In the genomic region with DNA sequence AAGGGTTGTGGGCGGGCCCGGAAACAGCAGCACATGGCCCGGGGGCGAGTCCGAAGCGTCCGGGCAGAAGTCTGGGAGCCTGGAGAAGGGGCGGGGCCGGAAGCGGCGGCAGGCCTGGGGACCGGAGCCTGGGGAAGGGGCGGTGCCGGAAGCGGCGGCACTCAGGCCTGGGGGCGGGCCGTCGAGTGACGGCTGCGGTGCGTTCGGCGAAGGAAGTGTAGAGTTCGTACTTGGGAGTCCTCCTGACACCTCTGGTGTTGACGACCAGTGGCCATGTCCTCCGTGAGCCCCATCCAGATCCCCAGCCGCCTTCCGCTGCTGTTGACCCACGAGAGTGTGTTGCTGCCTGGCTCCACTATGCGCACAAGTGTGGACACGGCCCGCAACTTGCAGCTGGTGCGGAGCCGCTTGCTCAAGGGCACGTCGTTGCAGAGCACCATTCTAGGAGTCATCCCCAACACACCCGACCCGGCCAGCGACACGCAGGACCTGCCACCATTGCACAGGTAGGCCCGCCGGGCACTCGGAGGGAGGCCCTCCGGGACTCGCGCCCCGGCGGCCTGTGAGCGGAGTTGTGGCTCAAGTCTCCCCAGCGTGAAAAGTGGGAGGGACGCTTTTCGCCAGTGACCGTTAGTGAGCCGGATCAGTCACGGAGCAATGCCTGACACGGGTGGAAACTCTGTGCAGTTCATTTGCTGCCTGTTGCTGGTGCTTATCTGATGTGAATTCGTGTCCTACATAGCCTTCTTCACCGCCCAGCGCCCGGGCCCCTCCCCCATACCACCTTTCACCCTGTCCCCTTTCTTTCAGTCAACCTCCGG, we compare ENCODE assay signal across 8 mouse cellular contexts. TPM values are rescaled to one million over a fixed set of nuclear protein-coding genes. Genes with fewer than 3 reads are reported as not detected.
DNase-seq lines count a peak whose midpoint lies in the region; ATAC-seq and TF ChIP-seq lines count a peak whose summit lies in the region.

Gene Lonp2, plus strand, starts transcription at position 133 of the 821 bp plus-strand sequence.

- TF ChIP-seq CTCF in bone marrow macrophage, adult 2 months (IDR thresholded peaks at IDR 0.05; ENCODE audit: low read depth, low read length): no peak
- TF ChIP-seq CTCF in embryonic fibroblast, embryonic 13.5 days (IDR thresholded peaks at IDR 0.05; ENCODE audit: borderline replicate concordance, insufficient read depth, low read length): no peak

- ATAC-seq in kidney, embryonic 15.5 days (replicated peaks; ENCODE audit: low FRiP score): peak; percentile 99
- peak; percentile 91 for ATAC-seq in monocyte, adult 5-6 weeks (replicated peaks; ENCODE audit: insufficient number of reproducible peaks, low FRiP score, low TSS enrichment, poor library complexity, severe bottlenecking)

- H3K4me3 ChIP-seq in bone marrow macrophage, adult 2 months (ENCODE audit: insufficient read depth, low read length): peak within 1 kb of the TSS; percentile 88
- H3K4me3 ChIP-seq in embryonic fibroblast, embryonic 13.5 days (ENCODE audit: insufficient read depth, low read length): peak within 1 kb of the TSS; percentile 86
- H3K4me3 ChIP-seq in heart, embryonic 10.5 days: peak within 1 kb of the TSS; percentile 95
- peak within 1 kb of the TSS; percentile 94 for H3K4me3 ChIP-seq in kidney, embryonic 15.5 days (replicated peaks)

- no peaks in the 10 kb centered on the region for H3K36me3 ChIP-seq in heart, embryonic 10.5 days
- H3K36me3 ChIP-seq in kidney, embryonic 15.5 days: no peaks in the 10 kb centered on the region

- peak within 1 kb of the TSS; percentile 53 for H3K27ac ChIP-seq in bone marrow macrophage, adult 2 months (ENCODE audit: insufficient read depth, low read depth, low read length)
- H3K27ac ChIP-seq in embryonic fibroblast, embryonic 13.5 days (ENCODE audit: insufficient read depth, low read length): peak within 1 kb of the TSS; percentile 60
- H3K27ac ChIP-seq in heart, embryonic 10.5 days: peak within 1 kb of the TSS; percentile 89
- H3K27ac ChIP-seq in kidney, embryonic 15.5 days: peak within 1 kb of the TSS; percentile 83

- no peaks in the 10 kb centered on the region for H3K9me3 ChIP-seq in heart, embryonic 10.5 days
- no peaks in the 10 kb centered on the region for H3K9me3 ChIP-seq in kidney, embryonic 15.5 days (replicated peaks)

- DNase-seq in A20 (ENCODE audit: low read depth, low spot score) (peak; percentile 99), liver (peak; percentile 98)
- peak; percentile 99 for DNase-seq in heart, embryonic 10.5 days (ENCODE audit: low spot score)
- DNase-seq in spleen, postnatal 4 days (ENCODE audit: low spot score in 2 of 2): peak; percentile 96 to 97

- WGBS in heart, embryonic 10.5 days: under 1% methylated on average over 62 of the region's 62 CpGs
- under 1% methylated on average over 62 of the region's 62 CpGs for WGBS in kidney, embryonic 15.5 days

- TF ChIP-seq POLR2A in bone marrow macrophage, adult 2 months (IDR thresholded peaks at IDR 0.05; ENCODE audit: borderline replicate concordance, low read depth, low read length): no peak
- TF ChIP-seq POLR2A in embryonic fibroblast, embryonic 13.5 days (IDR thresholded peaks at IDR 0.05; ENCODE audit: low read depth, low read length): peak; percentile 82

- H3K4me2 ChIP-seq in kidney, embryonic 15.5 days: peak within 1 kb of the TSS; percentile 75

- H3K4me1 ChIP-seq in bone marrow macrophage, adult 2 months (ENCODE audit: control insufficient read depth, insufficient read depth, low read length): peaks cover 7% of the 10 kb centered on the region
- 0 out of 2 replicates have a peak, but pooled peaks cover 3% of the 10 kb centered on the region for H3K4me1 ChIP-seq in embryonic fibroblast, embryonic 13.5 days (ENCODE audit: control insufficient read depth, insufficient read depth, low read length)
- peaks cover 8% of the 10 kb centered on the region for H3K4me1 ChIP-seq in heart, embryonic 10.5 days
- peaks cover 8% of the 10 kb centered on the region for H3K4me1 ChIP-seq in kidney, embryonic 15.5 days

- no peaks in the 10 kb centered on the region for H3K27me3 ChIP-seq in heart, embryonic 10.5 days (ENCODE audit: insufficient read depth, poor library complexity, severe bottlenecking)
- no peaks in the 10 kb centered on the region for H3K27me3 ChIP-seq in kidney, embryonic 15.5 days

- peak within 1 kb of the TSS; percentile 77 for H3K9ac ChIP-seq in kidney, embryonic 15.5 days

RNA-seq across cellular contexts. Expression of gene Lonp2, which starts in this region (rescaled TPM):
- polyA plus RNA-seq in bone marrow macrophage, adult 2 months (2012; ENCODE audit: insufficient read depth, insufficient read length, missing spikeins): 27.8 and 31.1 TPM in 2 replicates
- 41.9 and 48.2 TPM in 2 replicates for polyA plus RNA-seq in embryonic fibroblast, embryonic 13.5 days (2011; ENCODE audit: insufficient read length, low read depth, missing spikeins)
- 58.1 and 66.4 TPM in 2 replicates for polyA plus RNA-seq in heart, embryonic 10.5 days (2016; fragmentation: Nextera tagmentation; extraction: Ambion mirVana)
- polyA plus RNA-seq in kidney, embryonic 15.5 days (2015; fragmentation: Nextera tagmentation; extraction: Ambion mirVana): 63.2 and 63.9 TPM in 2 replicates
- 61.5 to 94.5 TPM (median 63.1 TPM) in 3 replicates for total RNA-seq in monocyte, adult 5-6 weeks (2017)

Comparison
In these comparisons a context has a peak if more than half of its experiments do, and no peak if none do; other contexts are left out.
1. Peak in every context shown above with its lines: DNase-seq, ATAC-seq, H3K4me3 ChIP-seq and H3K27ac ChIP-seq.